Comparison of ENCODE assay signal across 11 mouse cellular contexts in genomic region chr17:37906821-37907220, GRCm38 (mm10). TPM values are rescaled to one million over a fixed set of nuclear protein-coding genes. Genes with fewer than 3 reads are reported as not detected.
"Had no signal": no experiment of that assay in that cellular context is flagged by ENCODE, and none has a peak within 500 bp of the region (broad histone marks: within the 10 kb centered on the region; RNA-seq: fewer than 3 reads in every experiment).

No protein-coding gene starts in this region.

RNA-seq across cellular contexts. Expression of gene Olfr127, which starts 6.6 kb away (rescaled TPM):
- total RNA-seq: left cerebral cortex, postnatal 10 days; left cerebral cortex, postnatal 14 days; left cerebral cortex, postnatal 25 days; left cerebral cortex, postnatal 36 days; left cerebral cortex, postnatal 4 days; liver, adult 2 months; megakaryocyte progenitor cell, adult 5-6 weeks; megakaryocyte, adult 5-6 weeks; megakaryocyte-erythroid progenitor cell, adult 5-6 weeks; midbrain, postnatal 0 days; monocyte, adult 5-6 weeks had no signal

RNA-seq across cellular contexts. Expression of gene Olfr128, which starts 13.5 kb away (rescaled TPM):
- total RNA-seq: left cerebral cortex, postnatal 10 days; left cerebral cortex, postnatal 14 days; left cerebral cortex, postnatal 25 days; left cerebral cortex, postnatal 36 days; left cerebral cortex, postnatal 4 days; liver, adult 2 months; megakaryocyte progenitor cell, adult 5-6 weeks; megakaryocyte, adult 5-6 weeks; megakaryocyte-erythroid progenitor cell, adult 5-6 weeks; midbrain, postnatal 0 days; monocyte, adult 5-6 weeks had no signal

RNA-seq across cellular contexts. Expression of gene Olfr761, which starts 46.1 kb away (rescaled TPM):
- total RNA-seq: left cerebral cortex, postnatal 10 days; left cerebral cortex, postnatal 14 days; left cerebral cortex, postnatal 25 days; left cerebral cortex, postnatal 36 days; left cerebral cortex, postnatal 4 days; liver, adult 2 months; megakaryocyte progenitor cell, adult 5-6 weeks; megakaryocyte, adult 5-6 weeks; megakaryocyte-erythroid progenitor cell, adult 5-6 weeks; midbrain, postnatal 0 days; monocyte, adult 5-6 weeks had no signal

RNA-seq across cellular contexts. Expression of gene Olfr126, which starts 59.5 kb away (rescaled TPM):
- total RNA-seq: left cerebral cortex, postnatal 10 days; left cerebral cortex, postnatal 14 days; left cerebral cortex, postnatal 25 days; left cerebral cortex, postnatal 36 days; left cerebral cortex, postnatal 4 days; liver, adult 2 months; megakaryocyte progenitor cell, adult 5-6 weeks; megakaryocyte, adult 5-6 weeks; megakaryocyte-erythroid progenitor cell, adult 5-6 weeks; midbrain, postnatal 0 days; monocyte, adult 5-6 weeks had no signal
